Mouse (Mus musculus) urinary bladder, postnatal 36 days (tissue): ENCODE measurements around the gene Spp2.
"Not testable (repeated sequence)": the region's sequence is repeated elsewhere in the genome, so short reads cannot be mapped to it uniquely, and the experiment has no call there.

Source experiments
- DNase-seq, 2 experiments: peaks; one replicate each; pipeline ENCODE4 v3.0.0; 2022; ENCODE audit warnings: low spot score in 2 of 2, mixed read lengths in 1 of 2

Gene Spp2

GRCm38 (mm10) chr1:88433096-88433883 lies 26.5 kb downstream of the Spp2 start:
- no peak for DNase-seq

DNA sequence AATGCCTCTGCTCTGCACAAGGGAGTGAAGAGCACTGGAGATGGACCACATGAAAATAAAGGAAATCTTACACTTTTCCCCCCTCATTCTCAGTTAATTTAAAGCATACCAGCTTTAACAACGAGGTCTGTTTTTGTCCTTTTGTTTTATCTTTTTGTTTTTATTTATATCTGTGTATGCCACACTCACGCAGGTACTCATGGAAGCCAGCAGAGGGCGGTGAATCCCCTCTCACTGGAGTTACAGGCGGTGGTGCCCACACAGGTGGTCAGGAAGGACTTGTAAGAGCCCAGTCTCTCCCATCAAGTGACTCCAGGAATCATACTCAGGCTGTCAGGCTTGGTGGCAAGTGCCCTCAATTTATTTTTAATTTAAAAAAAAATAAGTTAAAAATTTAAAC lies 27.3 kb downstream of the Spp2 start:
- DNase-seq = no peak

- DNase-seq = peak; percentile 69 to 71
These were observed 30.7 kb downstream of the Spp2 start for GRCm38 (mm10) chr1:88437206-88438126.

DNA sequence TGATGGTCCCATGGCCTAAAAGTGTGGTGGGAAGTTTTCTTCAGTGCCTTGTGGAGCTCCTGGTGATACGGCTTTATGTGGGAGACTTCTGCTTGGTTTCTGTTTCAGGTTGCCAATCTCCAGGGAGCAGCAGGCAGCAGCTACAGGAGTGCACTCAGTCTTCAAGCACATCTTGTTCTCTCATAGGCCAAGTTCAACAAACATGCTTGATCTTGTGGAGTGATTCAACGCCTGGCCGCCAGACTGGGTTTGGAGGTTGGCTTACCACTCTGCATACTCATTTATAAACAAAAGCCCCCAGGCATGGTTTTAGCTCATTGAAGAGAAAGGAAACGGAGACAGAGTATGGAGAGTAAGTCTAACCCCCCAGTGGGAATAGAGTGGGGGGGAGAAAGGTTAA lies 36.6 kb downstream of the Spp2 start:
- peak in 1 of 2 experiments; percentile 44 for DNase-seq

GRCm38 (mm10) chr1:88445400-88445799 lies 38.6 kb downstream of the Spp2 start:
- DNase-seq = no peak

DNA sequence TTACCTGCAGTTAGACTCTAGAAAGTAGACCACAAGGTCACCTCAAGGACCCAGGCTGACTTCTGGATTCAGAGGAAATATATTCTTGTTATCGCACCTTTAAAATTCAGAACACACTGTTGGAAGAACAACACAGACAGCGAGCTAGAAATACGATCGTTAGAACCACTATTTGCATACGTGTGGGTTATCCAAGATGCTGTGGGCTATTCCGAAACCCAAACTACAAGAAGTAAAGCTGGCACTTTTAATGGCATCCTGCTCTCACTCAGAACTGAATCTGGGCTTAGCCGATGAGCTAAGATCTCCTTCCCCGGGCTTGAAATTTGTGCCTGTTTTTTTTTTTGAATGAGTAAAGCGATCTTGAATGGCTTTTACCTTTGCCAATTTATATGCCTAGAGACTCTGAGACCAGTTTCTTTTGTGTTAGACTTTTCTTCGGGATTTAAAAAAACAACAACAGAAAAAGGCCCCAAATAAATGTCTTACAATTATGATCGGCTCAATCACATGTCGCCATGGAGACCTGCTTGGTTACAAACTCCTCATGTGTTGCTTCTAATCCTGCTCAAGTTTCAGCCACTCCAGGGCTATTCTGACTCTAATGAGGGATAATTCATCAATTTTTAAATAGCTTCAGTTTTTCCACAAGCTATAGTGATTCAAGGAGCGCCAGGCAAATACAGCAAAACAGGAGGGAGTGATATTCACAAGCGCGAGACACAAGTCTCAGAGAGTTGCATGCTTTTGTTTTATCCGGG lies 39.7 kb downstream of the Spp2 start:
- DNase-seq = no peak

- DNase-seq = peak in 1 of 2 experiments; percentile 37
These were observed 40.7 kb downstream of the Spp2 start for GRCm38 (mm10) chr1:88447483-88447882.

GRCm38 (mm10) chr1:88448094-88448493 lies 41.3 kb downstream of the Spp2 start:
- DNase-seq = not testable (repeated sequence)

DNA sequence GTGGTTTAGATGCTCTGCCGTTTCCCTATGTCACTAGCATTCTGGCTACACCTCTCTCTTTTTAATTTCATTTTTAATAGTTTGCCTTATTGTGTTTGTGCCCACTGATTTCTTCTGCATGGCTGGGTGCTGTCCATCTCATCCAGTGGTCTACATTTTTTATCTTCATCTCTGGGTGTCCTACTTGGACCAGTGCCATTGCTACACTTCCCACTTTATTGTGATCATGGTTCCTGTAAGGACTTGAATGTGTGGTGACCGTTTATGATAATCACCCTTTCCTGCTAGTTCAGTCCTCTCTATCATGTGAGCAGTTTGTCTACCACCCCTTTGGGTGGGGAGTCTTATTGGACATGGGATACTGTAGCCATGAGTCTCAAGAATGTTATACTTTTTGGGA lies 43.0 kb downstream of the Spp2 start:
- DNase-seq = no peak

GRCm38 (mm10) chr1:88450668-88451067 lies 43.9 kb downstream of the Spp2 start:
- DNase-seq = no peak

DNA sequence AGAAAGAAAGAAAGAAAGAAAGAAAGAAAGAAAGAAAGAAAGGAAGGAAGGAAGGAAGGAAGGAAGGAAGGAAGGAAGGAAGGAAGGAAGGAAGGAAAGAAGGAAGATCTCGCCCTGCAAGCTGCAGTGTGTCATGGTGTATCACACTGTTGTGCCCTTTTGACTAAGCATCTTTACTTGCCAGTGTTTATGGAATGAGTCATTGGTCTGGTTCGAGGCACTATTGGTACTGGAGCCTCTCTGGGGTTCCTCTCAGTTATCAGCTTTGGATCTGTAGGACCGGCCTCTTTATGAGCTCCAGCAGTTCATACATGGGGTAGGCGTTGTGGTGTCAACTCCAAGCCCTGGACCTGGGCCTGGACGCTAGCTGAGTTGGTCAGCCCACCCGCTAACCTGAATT lies 45.4 kb downstream of the Spp2 start:
- no peak for DNase-seq

GRCm38 (mm10) chr1:88454703-88455102 lies 47.9 kb downstream of the Spp2 start:
- no peak for DNase-seq

DNA sequence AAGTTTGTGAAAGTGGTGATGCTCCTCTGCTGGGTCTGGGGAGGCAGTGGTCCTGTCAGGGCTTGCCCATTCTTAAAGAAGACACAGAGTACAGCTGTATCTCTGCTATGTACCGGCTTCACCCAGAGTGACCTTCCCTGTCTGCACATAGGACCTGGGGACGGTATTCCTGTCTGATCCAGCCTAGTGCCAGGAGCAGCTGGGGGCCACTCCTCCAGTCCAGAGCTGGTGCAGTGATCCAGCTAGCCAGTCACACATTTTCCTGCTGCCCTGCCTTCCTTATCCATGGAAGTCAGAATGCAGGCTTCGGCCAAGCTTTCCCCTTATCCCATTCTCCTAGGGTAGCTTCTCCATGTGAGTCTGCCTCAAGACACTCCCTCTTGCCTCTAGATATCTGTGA lies 49.0 kb downstream of the Spp2 start:
- no peak for DNase-seq

DNA sequence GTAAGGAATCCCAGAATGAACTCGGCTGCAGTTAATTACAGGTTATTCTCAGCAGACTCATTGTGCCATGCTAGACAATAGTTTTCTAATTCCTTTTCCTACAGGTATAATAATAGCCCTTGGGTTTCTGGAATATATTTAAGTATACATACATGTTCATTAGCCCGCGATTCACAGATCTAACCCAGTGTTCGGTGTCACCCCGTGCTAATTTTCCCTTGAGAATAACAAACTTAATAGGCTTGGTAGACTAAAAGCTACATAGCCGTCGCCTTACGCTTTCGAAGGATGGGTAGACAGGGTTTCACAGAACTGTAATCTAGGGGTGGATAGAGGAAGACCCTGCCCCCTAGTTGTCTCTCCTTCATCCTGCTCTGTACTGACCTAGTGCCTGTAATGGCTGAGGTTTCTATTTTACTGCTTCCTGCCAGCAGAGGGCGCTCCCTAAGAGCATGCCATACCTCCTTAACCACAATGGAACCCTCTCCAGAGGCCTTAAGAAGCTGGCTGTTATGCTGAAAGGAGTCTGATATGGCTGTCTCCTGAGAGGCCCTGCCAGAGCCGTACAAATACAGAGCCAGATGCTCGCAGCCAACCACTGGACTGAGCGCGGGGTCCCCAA lies 49.8 kb downstream of the Spp2 start:
- DNase-seq = peak; percentile 60 to 75

DNA sequence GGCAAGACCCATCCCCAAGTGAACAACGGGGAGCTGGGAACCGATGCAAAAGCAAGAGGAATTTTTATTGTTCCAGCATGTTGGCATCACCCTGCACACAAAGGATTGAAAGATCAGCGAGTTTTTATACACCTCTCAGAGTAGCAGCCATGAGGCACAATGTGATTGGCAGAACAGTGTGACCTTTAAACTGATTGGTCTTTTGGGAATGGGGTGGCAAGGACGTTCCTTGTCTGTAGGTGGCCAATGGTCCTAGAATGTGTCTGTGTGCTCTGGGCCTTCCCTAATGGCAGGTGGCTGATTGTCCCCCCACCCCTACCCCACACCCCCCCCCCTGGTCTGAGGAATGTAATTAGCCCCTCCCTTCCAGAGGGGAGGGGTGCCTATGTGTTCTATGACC lies 52.4 kb downstream of the Spp2 start:
- DNase-seq = no peak

DNA sequence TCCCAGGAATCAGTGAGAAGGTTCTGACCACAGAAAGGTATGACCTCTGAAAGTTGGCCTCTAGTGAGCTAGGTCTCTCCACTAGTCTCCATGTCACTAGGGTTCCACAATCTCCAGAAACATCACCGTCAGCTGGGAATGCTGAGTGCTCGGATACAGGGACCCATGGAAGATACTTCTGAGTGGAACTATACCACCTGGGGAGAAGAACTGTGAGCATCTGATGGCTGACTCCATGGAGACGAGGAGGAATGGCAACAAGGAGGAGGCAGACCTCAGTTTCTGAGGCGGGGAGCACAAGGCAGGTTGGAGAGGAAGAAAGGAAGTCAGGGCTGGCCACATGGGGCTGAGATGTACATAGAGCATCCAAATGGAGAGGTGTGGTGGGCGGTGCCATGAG lies 52.9 kb downstream of the Spp2 start:
- DNase-seq = no peak

DNA sequence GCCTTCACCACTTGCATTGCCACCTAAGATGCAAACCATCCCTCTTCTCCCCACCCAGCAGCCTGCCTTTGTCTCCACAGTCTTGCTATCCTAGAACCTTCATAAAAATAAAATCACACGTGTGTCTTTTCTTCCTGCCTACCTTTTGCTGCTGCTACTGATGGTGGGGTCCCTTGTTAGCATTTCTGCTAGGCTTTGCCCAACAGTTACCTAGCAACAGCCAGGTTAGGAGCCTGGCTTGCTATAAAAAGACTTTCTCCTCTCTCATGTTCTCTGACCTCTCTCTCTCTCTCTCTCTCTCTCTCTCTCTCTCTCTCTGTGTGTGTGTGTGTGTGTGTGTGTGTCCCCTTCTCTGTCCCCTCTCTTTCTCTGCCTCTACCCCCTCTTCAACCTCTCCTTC lies 54.3 kb downstream of the Spp2 start:
- DNase-seq = no peak

DNA sequence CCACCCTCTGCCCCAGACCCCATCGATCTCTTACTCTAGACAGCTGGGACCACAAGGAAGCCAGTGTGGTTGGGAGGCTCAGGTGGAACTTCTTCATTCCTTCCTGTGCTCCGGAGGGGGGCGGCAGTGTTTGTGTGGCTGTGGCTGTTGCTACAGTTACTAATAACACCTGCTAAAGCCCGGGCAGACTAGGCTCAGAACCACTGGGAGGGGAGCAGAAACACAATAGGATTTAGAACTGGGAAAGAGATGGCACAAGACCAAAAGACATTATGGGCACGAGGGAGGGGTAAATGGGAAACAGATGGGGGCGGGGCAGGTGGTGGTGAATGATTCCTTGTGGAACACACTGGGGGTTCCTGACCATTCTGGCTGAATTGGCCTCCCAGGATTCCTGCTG lies 55.7 kb downstream of the Spp2 start:
- DNase-seq = no peak

DNA sequence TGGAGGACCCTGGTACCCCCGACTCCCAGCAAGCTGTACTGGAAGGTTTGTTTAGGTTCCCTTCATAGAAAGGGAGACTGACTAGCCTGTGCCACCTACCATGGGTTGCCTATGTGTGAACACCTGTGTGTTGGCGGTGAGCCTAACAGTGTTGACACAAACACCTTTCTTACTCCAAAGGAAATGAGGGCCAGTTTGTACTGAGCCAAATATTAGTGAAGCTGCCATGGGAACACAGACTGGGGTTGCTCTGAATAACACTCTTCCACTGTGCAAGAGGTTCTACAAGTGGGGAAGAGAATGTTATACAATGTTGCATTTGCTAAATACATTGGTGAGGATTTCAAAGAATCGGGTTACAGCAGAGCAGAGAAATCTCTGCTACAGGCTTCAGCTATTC lies 56.5 kb downstream of the Spp2 start:
- no peak for DNase-seq

GRCm38 (mm10) chr1:88464109-88464905 lies 57.5 kb downstream of the Spp2 start:
- DNase-seq = no peak

DNA sequence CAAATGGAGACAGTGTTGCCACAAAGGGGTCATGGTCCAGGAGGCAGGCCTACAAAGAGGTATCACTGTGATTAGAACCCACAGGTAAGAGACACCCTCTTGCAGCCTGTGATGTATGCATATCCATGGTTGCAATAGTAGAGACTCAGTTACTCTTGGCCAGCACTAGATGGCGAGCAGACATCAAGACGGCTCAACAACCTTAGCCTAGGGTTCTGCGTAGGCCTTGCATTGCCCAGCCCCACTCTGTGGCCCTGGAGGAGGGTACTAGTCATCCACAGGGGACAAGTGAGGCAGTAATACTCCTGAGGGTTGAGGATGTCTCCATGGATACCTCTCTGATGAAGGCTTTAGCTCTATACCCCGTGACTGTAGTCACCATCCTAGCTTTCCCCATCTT lies 59.0 kb downstream of the Spp2 start:
- DNase-seq = no peak
